Mouse (Mus musculus): ENCODE measurements at regions not wholly inside any gene's neighbourhood (a gene's known extent, or its start where the extent isn't known, plus 50 kb on each side); places are given as distances from the start of the nearest gene placed in this dataset.

DNA sequence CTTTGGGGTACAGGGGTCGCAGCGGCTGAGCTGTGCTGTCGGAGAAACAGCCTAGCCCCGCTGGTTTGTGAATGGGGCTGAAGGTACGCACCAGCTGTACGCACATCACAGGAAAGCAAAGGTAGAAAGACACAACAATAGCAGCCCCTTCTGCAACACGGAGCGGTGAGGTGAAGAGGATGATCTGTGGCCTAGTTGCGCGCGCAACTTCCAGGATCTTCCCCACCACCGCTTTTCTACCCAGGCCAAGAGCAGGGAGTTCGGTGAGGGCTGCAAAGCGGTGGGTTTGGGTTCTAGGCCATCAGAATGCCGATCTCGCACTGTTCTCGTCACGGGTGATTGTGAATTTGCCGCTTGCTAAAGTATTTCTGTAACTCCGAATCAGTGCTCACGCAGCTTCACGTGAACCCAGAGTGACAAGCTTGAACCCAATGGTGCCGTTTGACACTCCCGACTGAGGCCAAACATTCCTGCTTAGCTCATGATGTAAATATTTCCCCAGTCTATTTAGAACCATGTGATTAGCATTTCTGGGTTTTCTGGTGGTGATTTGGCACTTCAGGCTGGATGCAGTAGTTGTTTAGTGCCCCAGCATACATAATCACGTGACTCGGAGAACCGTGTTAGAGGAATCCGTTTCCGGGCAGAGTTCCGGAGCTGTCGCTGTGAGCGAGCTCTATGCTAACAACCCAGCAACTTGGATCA, 54.7 kb downstream of the Cryaa start:
- ATAC-seq (replicated peaks in 1 of 2; ENCODE audit: insufficient read depth in 1 of 2, low FRiP score in 2 of 2, low TSS enrichment in 1 of 2, low read depth in 1 of 2, poor library complexity in 2 of 2, severe bottlenecking in 2 of 2), result no peak

DNA sequence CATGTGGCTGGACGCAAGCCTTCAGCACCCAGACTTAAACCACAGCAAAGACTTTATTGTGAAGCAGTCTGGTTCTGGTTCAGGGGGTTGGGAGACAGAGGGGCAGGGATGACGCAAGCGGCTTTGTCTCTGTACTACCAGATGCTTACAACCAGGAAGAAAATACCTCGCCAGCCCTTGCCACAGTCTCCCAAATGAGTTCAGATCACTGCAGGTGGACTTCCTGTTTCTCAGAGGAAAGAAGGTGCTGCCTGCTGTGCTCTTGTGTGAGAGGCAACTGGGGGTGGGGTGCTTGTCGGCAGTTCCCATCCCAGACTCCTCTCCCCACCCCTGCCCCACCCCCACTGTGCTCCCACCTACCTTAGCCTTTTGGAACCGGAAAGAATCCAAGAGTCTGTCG, 56.9 kb downstream of the Cryaa start:
- ATAC-seq (replicated peaks in 1 of 2; ENCODE audit: insufficient read depth in 1 of 2, low FRiP score in 2 of 2, low TSS enrichment in 1 of 2, low read depth in 1 of 2, poor library complexity in 2 of 2, severe bottlenecking in 2 of 2), result no peak; a peak in 1 of 4 replicates

DNA sequence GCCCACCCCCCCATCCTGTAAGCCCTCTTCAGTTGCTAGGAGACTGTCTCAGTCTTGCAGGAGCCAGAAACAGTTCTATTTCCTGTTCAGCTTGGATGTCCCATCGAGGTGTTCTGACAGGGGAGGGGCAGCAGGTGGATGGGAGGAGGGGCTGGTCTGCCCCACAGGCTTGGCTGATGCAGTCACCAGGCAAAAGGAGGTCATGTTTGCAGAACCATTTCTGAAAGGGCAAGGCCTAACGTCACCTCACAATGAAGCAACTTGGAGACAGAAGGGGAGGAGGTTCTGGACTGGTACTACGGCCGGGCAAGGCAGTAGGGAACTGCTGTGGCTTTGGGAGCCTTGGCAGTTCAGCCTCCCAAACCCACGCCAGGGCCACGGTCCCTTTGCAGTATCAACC, 59.1 kb downstream of the Cryaa start:
- ATAC-seq (replicated peaks in 1 of 2; ENCODE audit: insufficient read depth in 1 of 2, low FRiP score in 2 of 2, low TSS enrichment in 1 of 2, low read depth in 1 of 2, poor library complexity in 2 of 2, severe bottlenecking in 2 of 2), result no peak

DNA sequence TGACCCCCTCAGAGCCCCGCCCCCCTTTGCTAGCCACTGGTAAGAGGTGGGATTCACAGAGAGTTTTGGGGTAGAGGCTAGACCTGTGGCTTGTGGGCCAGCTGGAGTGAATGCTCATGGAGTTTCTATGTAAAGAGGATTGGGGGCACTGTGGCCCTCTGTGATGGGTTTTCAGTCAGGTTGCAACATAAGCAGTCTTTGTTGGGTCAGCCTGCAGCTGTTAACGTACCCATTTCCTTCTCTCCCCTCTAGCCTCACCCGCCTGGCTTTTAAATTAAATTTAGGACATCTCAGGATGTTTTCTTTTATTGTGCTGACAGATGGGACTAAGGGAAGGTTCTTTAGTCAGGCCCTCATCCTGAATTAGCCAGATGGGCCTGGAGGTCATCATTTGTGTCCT, 60.6 kb downstream of the Cryaa start:
- no peak for ATAC-seq (replicated peaks in 1 of 2; ENCODE audit: insufficient read depth in 1 of 2, low FRiP score in 2 of 2, low TSS enrichment in 1 of 2, low read depth in 1 of 2, poor library complexity in 2 of 2, severe bottlenecking in 2 of 2)

DNA sequence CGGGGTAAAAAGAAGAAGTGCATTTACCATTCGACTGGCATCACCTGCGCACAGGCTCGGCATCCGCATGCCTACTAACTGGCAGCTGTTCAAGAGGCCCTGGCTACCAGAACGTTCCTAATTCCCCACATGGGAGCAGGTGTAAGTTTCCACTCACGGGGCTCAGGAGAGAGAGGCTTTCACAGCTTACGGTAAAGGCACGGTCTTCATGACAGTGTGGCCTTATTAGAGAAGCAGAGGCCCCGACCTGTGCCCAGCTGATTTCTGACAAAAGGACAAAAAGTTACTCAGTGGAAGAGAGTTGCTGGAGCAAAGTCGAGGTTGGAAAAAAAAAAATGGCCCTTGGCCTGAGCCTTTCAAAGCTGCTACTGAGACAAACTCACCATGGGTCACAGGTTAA, 62.0 kb downstream of the Cryaa start:
- no peak for ATAC-seq (replicated peaks in 1 of 2; ENCODE audit: insufficient read depth in 1 of 2, low FRiP score in 2 of 2, low TSS enrichment in 1 of 2, low read depth in 1 of 2, poor library complexity in 2 of 2, severe bottlenecking in 2 of 2)

DNA sequence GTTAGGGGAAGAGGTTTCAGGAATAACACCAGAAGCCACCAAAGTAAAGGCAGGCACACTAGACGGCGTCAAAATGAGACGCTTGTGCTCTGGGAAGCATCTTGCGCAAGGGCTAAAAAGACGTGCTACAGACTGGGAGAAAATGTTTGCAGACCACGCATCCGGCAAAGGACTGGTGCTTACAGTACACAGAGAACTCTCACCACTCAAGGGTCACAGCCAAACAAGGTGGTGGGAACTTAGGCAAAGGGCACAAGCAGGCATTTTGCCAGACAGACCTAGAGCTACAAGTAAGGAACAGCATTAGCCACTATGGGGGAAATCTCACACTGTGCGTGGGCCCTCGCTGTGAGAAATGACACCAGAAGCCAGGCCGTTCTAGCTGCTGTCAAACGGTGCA, 62.5 kb downstream of the Cryaa start:
- no peak for ATAC-seq (replicated peaks in 1 of 2; ENCODE audit: insufficient read depth in 1 of 2, low FRiP score in 2 of 2, low TSS enrichment in 1 of 2, low read depth in 1 of 2, poor library complexity in 2 of 2, severe bottlenecking in 2 of 2)

DNA sequence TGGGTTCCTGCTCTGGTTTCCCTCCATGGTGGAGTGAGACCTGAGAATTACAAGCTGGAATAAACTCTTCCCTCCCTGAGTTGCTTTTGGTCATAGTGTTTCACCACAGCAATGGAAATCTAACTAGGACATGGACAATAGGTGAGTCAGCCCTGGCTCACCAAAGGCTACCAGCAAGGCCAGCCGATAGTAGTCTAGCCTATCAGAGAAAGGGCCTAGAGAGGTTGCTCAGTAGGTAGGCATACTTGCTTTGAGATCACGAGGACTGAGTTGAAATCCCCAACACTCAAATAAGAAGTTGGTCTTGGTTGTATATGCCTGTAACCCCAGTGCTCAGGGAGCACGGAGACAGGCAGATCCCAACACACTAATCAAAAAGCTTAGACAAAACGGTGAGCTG, 66.0 kb downstream of the Cryaa start:
- no peak for ATAC-seq (replicated peaks in 1 of 2; ENCODE audit: insufficient read depth in 1 of 2, low FRiP score in 2 of 2, low TSS enrichment in 1 of 2, low read depth in 1 of 2, poor library complexity in 2 of 2, severe bottlenecking in 2 of 2)

DNA sequence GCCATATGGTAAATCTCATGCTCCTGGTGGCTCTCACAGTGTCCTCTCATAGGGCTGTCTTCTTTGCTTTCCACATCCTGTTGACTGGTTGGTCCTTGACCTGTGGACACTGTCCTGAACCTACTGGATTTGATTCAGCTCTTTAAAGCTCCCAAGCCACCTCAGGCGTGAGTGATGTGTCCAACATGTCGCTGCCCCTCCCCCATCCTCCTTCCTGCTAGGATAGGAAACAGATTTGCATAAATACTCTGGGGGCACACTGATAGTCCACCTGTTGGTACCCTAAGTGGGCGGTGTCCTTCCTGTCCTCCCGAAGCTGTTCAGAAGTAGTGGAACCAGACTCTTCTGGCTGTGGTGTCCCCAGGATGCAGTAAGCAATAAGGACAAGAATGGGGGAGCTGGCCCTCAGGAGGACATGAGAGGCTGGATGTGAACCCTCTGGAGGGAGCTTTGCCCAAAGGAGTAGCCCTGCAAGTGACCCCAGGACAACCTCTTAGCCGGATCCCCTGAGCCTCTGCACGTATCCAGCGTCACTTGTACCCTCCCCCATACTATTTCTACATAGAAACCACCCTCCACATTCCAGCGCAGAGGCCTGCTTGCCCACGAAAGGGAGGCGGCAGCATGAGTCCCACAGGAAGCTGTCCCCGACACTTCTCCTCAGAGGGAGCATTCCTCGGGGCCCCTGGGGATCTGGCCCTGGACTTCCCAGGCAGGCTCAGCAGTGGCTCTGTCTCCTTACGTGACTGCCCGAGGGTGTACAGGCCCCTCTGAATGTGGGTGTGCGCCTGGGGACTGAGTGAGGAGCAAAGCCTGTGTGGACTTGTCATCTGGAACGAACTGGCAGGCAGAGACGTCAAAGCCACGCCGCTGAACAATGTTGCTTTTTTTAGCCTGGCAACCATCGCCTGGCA, 68.8 kb downstream of the Cryaa start:
- ATAC-seq (replicated peaks in 1 of 2; ENCODE audit: insufficient read depth in 1 of 2, low FRiP score in 2 of 2, low TSS enrichment in 1 of 2, low read depth in 1 of 2, poor library complexity in 2 of 2, severe bottlenecking in 2 of 2), result 0 out of 4 replicates have a peak, but pooled peaks of 1 of the 2 experiments have one; percentile 19

DNA sequence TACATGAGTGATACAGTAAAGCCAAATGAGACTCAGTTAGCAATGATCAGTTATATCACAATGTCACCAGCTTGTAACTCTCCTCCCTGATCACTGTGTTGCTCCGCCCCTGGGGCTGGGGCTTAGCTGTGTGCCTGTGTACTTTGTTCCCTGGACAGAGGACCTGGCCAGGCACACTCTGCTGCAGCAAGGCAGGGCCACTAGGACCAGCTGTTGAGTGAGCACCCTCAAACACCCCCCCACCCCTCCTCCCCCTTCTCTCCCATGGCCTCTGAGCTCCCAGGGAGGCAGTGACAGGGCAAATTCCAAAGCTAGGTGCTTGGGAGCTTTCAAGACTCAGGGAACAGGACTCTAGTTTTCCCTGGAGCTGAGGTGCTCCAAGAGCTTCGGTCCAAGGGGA, 70.0 kb downstream of the Cryaa start:
- no peak for ATAC-seq (replicated peaks in 1 of 2; ENCODE audit: insufficient read depth in 1 of 2, low FRiP score in 2 of 2, low TSS enrichment in 1 of 2, low read depth in 1 of 2, poor library complexity in 2 of 2, severe bottlenecking in 2 of 2)

DNA sequence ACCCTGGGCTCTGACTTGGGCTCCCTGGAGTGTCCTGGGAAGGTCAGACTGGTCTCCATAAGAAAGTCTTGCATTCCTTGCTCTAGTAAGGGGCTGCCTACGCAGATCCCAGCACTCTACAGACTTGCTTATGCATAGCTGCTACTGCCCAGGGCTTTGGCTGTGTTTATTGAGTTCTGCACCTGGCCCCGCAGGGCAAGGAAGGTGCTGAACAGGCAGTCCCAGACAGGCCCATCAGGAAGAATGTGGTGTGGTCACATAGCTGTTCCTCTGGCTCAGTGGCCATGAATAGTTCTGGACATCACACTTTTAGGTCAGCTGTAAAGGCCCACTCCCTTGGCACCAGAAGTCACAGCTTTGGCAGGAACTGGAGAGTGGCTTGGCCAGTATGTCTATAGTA, 70.6 kb downstream of the Cryaa start:
- ATAC-seq (replicated peaks in 1 of 2; ENCODE audit: insufficient read depth in 1 of 2, low FRiP score in 2 of 2, low TSS enrichment in 1 of 2, low read depth in 1 of 2, poor library complexity in 2 of 2, severe bottlenecking in 2 of 2), result no peak

DNA sequence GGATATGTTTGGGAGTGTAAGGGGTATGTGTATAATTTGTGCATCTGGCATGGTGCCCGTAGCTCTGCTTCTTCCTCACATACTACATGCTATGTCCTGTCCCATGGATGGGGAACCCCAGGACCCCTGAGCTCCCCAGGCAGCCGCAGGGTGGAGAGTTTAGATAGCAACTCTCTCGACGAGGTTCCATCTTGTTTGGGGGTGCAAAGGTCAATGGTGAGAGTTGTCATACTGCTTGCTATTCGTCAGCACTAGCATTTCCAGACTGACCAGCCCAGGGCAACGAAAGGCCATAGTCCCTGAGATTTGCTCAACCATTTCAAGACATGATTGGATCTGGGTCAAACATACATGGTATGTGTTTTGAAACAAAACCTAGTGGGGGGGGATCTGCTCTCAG, 71.4 kb downstream of the Cryaa start:
- no peak for ATAC-seq (replicated peaks in 1 of 2; ENCODE audit: insufficient read depth in 1 of 2, low FRiP score in 2 of 2, low TSS enrichment in 1 of 2, low read depth in 1 of 2, poor library complexity in 2 of 2, severe bottlenecking in 2 of 2)

DNA sequence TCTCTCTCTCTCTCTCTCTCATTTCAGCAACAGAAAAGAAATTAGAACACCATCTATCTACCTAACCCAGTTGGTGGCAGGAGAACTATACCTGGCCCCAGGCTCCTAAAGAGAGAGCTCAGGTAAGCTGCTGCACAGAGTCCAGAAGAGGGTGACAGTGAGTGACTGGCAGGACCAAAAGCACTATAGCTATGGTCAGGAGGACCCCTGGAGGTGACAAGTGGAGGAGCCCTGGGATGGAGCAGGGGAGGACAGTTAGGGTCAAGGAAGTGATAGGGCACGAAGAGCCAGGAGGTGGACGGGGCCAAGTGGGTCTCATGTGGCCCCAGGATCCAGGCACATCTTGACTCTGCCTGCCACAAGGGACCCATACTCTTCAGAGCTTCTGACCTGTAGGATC, 73.7 kb downstream of the Cryaa start:
- ATAC-seq (replicated peaks in 1 of 2; ENCODE audit: insufficient read depth in 1 of 2, low FRiP score in 2 of 2, low TSS enrichment in 1 of 2, low read depth in 1 of 2, poor library complexity in 2 of 2, severe bottlenecking in 2 of 2), result no peak

DNA sequence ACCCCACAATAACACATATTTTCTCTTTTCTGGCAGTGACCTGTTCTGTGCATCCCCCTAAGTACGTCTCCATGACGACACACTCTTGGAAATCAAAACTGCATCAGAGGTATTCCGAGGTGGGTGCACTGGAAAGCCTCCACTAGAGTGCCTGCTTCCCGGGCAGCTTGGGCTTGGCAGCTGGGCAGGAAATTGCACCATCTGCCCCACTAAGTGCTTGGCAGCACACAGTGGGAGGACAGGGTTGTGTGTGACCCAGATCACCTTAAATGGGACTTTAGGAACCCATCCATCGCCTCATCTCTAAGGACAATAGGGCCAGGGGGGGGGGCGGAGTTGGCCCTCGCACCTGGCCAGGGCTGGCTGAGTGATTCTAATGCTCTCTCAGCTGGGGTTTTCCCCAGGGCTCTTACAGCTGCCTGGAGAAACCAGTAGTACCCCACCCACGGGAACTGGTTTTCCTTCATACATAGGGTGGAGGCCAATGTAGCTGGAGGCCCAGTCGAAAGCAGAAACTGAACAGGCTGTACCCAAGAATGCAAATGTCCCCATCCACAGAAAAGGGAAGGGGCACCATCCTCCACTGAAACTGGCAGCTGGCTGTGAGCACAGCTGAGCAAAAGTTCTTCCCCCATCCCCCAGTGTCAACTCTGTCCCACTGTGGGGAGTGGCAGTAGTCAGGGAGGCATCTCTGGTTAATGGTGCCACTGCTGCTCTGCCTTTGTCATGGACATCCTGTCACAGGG, 75.7 kb downstream of the Cryaa start:
- 0 out of 4 replicates have a peak, but pooled peaks of 1 of the 2 experiments have one; percentile 4 for ATAC-seq (replicated peaks in 1 of 2; ENCODE audit: insufficient read depth in 1 of 2, low FRiP score in 2 of 2, low TSS enrichment in 1 of 2, low read depth in 1 of 2, poor library complexity in 2 of 2, severe bottlenecking in 2 of 2)

DNA sequence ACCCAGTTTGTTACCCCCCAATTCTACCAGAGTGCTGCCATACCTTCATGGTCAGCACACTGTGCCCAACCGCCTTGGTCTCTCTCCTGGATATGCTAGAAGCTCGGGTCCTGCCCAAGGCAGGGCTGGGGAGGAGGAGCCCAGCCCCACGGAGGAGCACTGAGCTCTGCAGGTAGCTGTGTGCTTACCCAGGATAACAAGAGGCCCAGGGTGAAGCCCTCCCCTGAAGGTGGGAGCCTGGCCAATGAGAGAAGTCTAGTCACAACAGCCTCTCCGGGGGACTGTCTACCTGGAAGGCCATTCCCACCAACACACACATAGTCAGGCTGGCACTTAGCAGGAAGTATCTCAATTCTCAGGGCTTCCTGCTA, 76.2 kb downstream of the Cryaa start:
- ATAC-seq (replicated peaks in 1 of 2; ENCODE audit: insufficient read depth in 1 of 2, low FRiP score in 2 of 2, low TSS enrichment in 1 of 2, low read depth in 1 of 2, poor library complexity in 2 of 2, severe bottlenecking in 2 of 2), result no peak

DNA sequence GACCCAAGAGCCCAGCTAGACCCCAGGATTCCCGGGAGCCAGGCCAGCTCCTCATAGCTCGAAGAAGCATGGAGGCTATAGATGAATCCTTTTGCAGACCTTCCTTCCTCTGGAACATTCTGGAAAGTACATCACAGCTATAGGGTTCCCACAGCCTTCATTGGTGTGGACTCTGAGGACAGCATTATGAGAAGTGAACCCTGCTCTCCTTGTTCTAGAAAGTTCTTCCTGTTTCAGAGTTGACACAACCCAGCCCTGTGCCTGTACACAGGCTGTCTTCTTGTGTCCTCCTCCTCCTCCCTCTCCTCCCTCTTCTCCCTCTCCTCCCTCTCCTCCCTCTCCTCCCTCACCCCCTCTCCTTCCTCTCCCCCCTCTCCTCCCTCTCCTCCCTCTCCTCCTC, 82.9 kb downstream of the Cryaa start:
- no peak for ATAC-seq (replicated peaks in 1 of 2; ENCODE audit: insufficient read depth in 1 of 2, low FRiP score in 2 of 2, low TSS enrichment in 1 of 2, low read depth in 1 of 2, poor library complexity in 2 of 2, severe bottlenecking in 2 of 2)

DNA sequence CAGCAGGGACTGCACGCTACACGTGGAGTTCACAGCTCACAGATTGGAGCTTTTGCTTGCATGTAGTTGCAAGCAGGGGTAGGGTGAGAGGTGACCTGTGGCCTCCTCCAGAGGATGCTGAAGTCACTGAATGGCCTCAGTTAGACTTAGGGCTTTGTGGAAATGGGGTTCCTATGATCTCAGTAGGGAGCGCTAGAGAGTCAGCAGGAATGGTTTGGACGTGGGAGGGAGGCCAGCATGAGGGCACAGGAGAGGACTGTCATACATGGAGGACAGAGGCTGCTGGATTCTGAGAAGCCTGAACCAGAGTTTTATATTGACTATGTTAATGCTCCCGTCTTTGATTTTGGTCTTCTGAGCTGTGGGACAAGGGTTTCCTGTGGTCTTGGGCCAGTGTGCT, 85.5 kb downstream of the Cryaa start:
- ATAC-seq (replicated peaks in 1 of 2; ENCODE audit: insufficient read depth in 1 of 2, low FRiP score in 2 of 2, low TSS enrichment in 1 of 2, low read depth in 1 of 2, poor library complexity in 2 of 2, severe bottlenecking in 2 of 2), result no peak

DNA sequence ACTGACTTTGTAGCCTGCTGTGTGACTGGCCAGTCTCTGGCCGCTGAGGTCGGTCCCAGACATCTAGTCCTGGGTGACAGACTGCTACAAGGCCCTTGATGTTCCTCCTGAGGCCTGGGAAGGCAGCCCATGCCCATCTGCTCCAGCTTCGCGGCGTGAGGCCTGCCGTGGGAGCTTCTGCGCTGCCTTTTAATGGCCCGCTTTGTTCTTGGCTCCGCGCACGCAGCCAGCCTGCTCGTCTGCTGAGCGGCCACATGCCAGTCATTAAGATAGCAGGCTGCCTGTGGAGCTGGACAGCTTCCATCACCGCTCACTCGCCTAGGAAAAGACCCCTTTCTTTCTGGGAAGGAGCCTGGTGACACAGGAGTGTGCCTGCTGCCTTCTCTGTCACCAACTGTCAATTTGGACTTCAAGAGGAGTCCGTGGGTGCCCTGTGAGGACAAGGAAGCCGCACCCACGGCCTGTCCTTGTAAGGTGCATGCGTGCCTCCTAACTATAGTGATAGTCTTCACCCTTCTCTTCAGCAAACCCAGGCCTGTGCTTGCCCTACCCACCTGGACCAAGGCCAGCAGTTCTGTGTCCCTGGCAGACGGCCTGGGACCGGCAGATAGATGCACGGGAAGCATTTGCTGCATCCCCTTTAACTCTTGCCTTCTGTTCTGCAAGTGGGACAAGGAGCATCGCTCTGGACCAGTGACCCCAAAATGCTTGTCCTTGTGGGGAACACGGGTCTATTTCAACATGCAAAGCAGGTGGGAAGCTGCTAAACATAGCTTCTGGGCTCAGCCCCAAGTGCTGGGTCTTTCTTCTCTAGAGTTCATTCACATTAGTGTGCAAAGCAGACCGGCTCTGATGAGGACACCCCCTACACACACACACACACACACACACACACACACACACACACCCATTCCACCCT, 88.6 kb downstream of the Sik1 start:
- peak in 1 of 2 experiments; percentile 17; a peak in 1 of 4 replicates for ATAC-seq (replicated peaks in 1 of 2; ENCODE audit: insufficient read depth in 1 of 2, low FRiP score in 2 of 2, low TSS enrichment in 1 of 2, low read depth in 1 of 2, poor library complexity in 2 of 2, severe bottlenecking in 2 of 2)
